Mouse (Mus musculus) forebrain, embryonic 10.5 days (tissue): ENCODE measurements around the gene Gper1. TPM values are rescaled to one million over a fixed set of nuclear protein-coding genes. Genes with fewer than 3 reads are reported as not detected.

Experiments
- DNase-seq: peaks from one replicate; pipeline ENCODE4 v3.0.0-alpha.2; 2017; ENCODE audit warnings: low spot score; ENCODE audit errors: extremely low spot score
- H3K27ac ChIP-seq: fragments of 300-500 bp; sonication (generic); 2 replicates; pipeline ENCODE4 v1.5.1; 2016; ENCODE audit warnings: mild to moderate bottlenecking
- H3K27me3 ChIP-seq: fragments of 300-500 bp; sonication (generic); 2 replicates; pipeline ENCODE4 v1.6.1; 2016; ENCODE audit warnings: mild to moderate bottlenecking; ENCODE audit not compliant: poor library complexity, severe bottlenecking
- H3K36me3 ChIP-seq: fragments of 300-500 bp; sonication (generic); replicated peaks from 2 replicates; pipeline ENCODE4 v1.6.1; 2016; ENCODE audit warnings: mild to moderate bottlenecking, moderate library complexity
- H3K4me1 ChIP-seq: fragments of 300-500 bp; sonication (generic); 2 replicates; pipeline ENCODE4 v1.6.1; 2016
- H3K4me3 ChIP-seq: fragments of 300-500 bp; sonication (generic); 2 replicates; pipeline ENCODE4 v1.5.1; 2016; ENCODE audit warnings: mild to moderate bottlenecking, moderate library complexity
- H3K9me3 ChIP-seq: fragments of 300-500 bp; sonication (generic); 2 replicates; pipeline ENCODE4 v1.6.1; 2016; ENCODE audit warnings: mild to moderate bottlenecking, moderate library complexity
- WGBS: fragments of 180-500 bp; shearing (Covaris S2); methylation state at CpG from one replicate; pipeline ENCODE4 v1.1.7; 2016; 5-methylcytosine and 5-hydroxymethylcytosine counted together
- polyA plus RNA-seq: library from polyadenylated mRNA; unstranded; fragments of >200 nt; fragmentation: Nextera tagmentation; extraction: Ambion mirVana; gene quantifications from 2 replicates; pipeline ENCODE4 v1.2.1, GENCODE M21; 2016

Gene Gper1
- polyA plus RNA-seq: 0.44 and 0.50 TPM in 2 replicates

GRCm38 (mm10) chr5:139423026-139423865 is at the start of gene Gper1:
TSS of gene Gper1 (plus strand) at chr5:139423151.
- peak within 1 kb of the TSS; percentile 53; the same call in 1 of the 2 replicates for H3K27ac ChIP-seq
- H3K9me3 ChIP-seq: no peaks in the 10 kb centered on the region
- H3K4me1 ChIP-seq: peaks cover 24% of the 10 kb centered on the region
- no peaks in the 10 kb centered on the region for H3K27me3 ChIP-seq
- no peak for DNase-seq
- no peak within 1 kb of the TSS for H3K4me3 ChIP-seq
- peaks cover 10% of the 10 kb centered on the region for H3K36me3 ChIP-seq
- 66% methylated on average over 21 of the region's 21 CpGs for WGBS

- Histone ChIP-seq H3K9me3 (no peaks in the 10 kb centered on the region), H3K4me3 (no peak overlapping the region), H3K36me3 (no peaks in the 10 kb centered on the region), H3K27me3 (no peaks in the 10 kb centered on the region), H3K4me1 (peaks cover 60% of the 10 kb centered on the region), H3K27ac (no peak overlapping the region)
- DNase-seq: no peak
- WGBS: 82% methylated on average over 6 of the region's 6 CpGs
Measured at GRCm38 (mm10) chr5:139373889-139374444, 49.0 kb upstream of the Gper1 start.

- H3K27me3 ChIP-seq: no peaks in the 10 kb centered on the region
- H3K27ac ChIP-seq: no peak overlapping the region
- no peaks in the 10 kb centered on the region for H3K9me3 ChIP-seq
- H3K36me3 ChIP-seq: no peaks in the 10 kb centered on the region
- no peak overlapping the region for H3K4me3 ChIP-seq
- 84% methylated on average over 2 of the region's 2 CpGs for WGBS
- no peak for DNase-seq
- peaks cover 61% of the 10 kb centered on the region for H3K4me1 ChIP-seq
Measured at GRCm38 (mm10) chr5:139374841-139375240, 48.1 kb upstream of the Gper1 start.

- 75% methylated on average over 18 of the region's 18 CpGs for WGBS
- Histone ChIP-seq H3K4me1 (peaks cover 55% of the 10 kb centered on the region), H3K9me3 (no peaks in the 10 kb centered on the region), H3K27me3 (peaks cover 6% of the 10 kb centered on the region; the same call in 1 of the 2 replicates), H3K27ac (peak within 1 kb of the TSS; percentile 87), H3K4me3 (no peak within 1 kb of the TSS), H3K36me3 (no peaks in the 10 kb centered on the region)
- no peak for DNase-seq
Measured at GRCm38 (mm10) chr5:139377468-139378270, 45.3 kb upstream of the Gper1 start, which contains the start of gene Gpr146. TSS of gene Gpr146 (plus strand) at chr5:139377697.

- no peaks in the 10 kb centered on the region for H3K36me3 ChIP-seq
- no peaks in the 10 kb centered on the region for H3K9me3 ChIP-seq
- H3K27me3 ChIP-seq: peaks cover 6% of the 10 kb centered on the region; the same call in 1 of the 2 replicates
- DNase-seq: no peak
- no peak overlapping the region for H3K4me3 ChIP-seq
- WGBS: 90% methylated on average over 7 of the region's 7 CpGs
- H3K27ac ChIP-seq: peak overlapping the region; percentile 71; the same call in 1 of the 2 replicates
- H3K4me1 ChIP-seq: peaks cover 55% of the 10 kb centered on the region
Measured at GRCm38 (mm10) chr5:139378271-139378556, 44.7 kb upstream of the Gper1 start.

- Histone ChIP-seq H3K9me3 (no peaks in the 10 kb centered on the region), H3K27ac (peak overlapping the region; percentile 87), H3K36me3 (no peaks in the 10 kb centered on the region; the same call in 1 of the 2 replicates), H3K4me1 (peaks cover 54% of the 10 kb centered on the region), H3K27me3 (peaks cover 6% of the 10 kb centered on the region; the same call in 1 of the 2 replicates), H3K4me3 (0 out of 2 replicates have a peak overlapping the region, but pooled peaks have one; percentile 2)
- WGBS: 75% methylated on average over 21 of the region's 21 CpGs
- no peak for DNase-seq
Measured at GRCm38 (mm10) chr5:139378986-139379629, 43.8 kb upstream of the Gper1 start.

- Histone ChIP-seq H3K27me3 (peaks cover 6% of the 10 kb centered on the region; the same call in 1 of the 2 replicates), H3K36me3 (no peaks in the 10 kb centered on the region; the same call in 1 of the 2 replicates), H3K27ac (peak overlapping the region; percentile 87), H3K4me1 (peaks cover 56% of the 10 kb centered on the region), H3K4me3 (peak overlapping the region; percentile 82), H3K9me3 (no peaks in the 10 kb centered on the region)
- 27% methylated on average over 8 of the region's 8 CpGs for WGBS
- no peak for DNase-seq
Measured at GRCm38 (mm10) chr5:139379771-139380384, 43.1 kb upstream of the Gper1 start.

GRCm38 (mm10) chr5:139380385-139381248 is 42.3 kb upstream of the Gper1 start:
- H3K27ac ChIP-seq: peak overlapping the region; percentile 87
- peak; percentile 85 for DNase-seq
- H3K9me3 ChIP-seq: no peaks in the 10 kb centered on the region
- 1% methylated on average over 73 of the region's 73 CpGs for WGBS
- H3K4me3 ChIP-seq: peak overlapping the region; percentile 82
- peaks cover 6% of the 10 kb centered on the region; the same call in 1 of the 2 replicates for H3K27me3 ChIP-seq
- peaks cover 56% of the 10 kb centered on the region for H3K4me1 ChIP-seq
- H3K36me3 ChIP-seq: no peaks in the 10 kb centered on the region; the same call in 1 of the 2 replicates

GRCm38 (mm10) chr5:139381586-139382513 is 41.1 kb upstream of the Gper1 start:
- Histone ChIP-seq H3K4me1 (peaks cover 56% of the 10 kb centered on the region), H3K9me3 (no peaks in the 10 kb centered on the region), H3K4me3 (peak overlapping the region; percentile 21; the same call in 1 of the 2 replicates), H3K27ac (peak overlapping the region; percentile 64), H3K27me3 (peaks cover 6% of the 10 kb centered on the region; the same call in 1 of the 2 replicates), H3K36me3 (no peaks in the 10 kb centered on the region; the same call in 1 of the 2 replicates)
- WGBS: 82% methylated on average over 18 of the region's 18 CpGs
- DNase-seq: no peak

- Histone ChIP-seq H3K27ac (peak overlapping the region; percentile 48), H3K9me3 (no peaks in the 10 kb centered on the region), H3K4me1 (peaks cover 59% of the 10 kb centered on the region), H3K4me3 (no peak overlapping the region), H3K27me3 (peaks cover 6% of the 10 kb centered on the region; the same call in 1 of the 2 replicates), H3K36me3 (no peaks in the 10 kb centered on the region; the same call in 1 of the 2 replicates)
- WGBS: 80% methylated on average over 8 of the region's 8 CpGs
- no peak for DNase-seq
Measured at GRCm38 (mm10) chr5:139382760-139383159, 40.2 kb upstream of the Gper1 start.
